Comparison of ENCODE assay signal across 20 mouse cellular contexts in genomic region chr6:108507337-108507736, GRCm38 (mm10).
DNase-seq lines count a peak whose midpoint lies in the region; ATAC-seq and TF ChIP-seq lines count a peak whose summit lies in the region.
"Had no signal": no experiment of that assay in that cellular context is flagged by ENCODE, and none has a peak within 500 bp of the region (broad histone marks: within the 10 kb centered on the region; RNA-seq: fewer than 3 reads in every experiment).

No protein-coding gene starts in this region.

- no peak for TF ChIP-seq CTCF in liver, postnatal 0 days (IDR thresholded peaks at IDR 0.05; ENCODE audit: low read depth)

- H3K9ac ChIP-seq in liver, postnatal 0 days (replicated peaks), result no peak overlapping the region
- no peak overlapping the region for H3K9ac ChIP-seq in liver, embryonic 11.5 days (ENCODE audit: low read depth, low read length)
- H3K9ac ChIP-seq: forebrain, embryonic 12.5 days; heart, embryonic 12.5 days; hindbrain, embryonic 14.5 days; liver, embryonic 15.5 days; neural tube, embryonic 15.5 days had no signal

- H3K27ac ChIP-seq in liver, postnatal 0 days (ENCODE audit: low read depth), result peak overlapping the region; percentile 13; the same call in 1 of the 2 replicates
- no peak overlapping the region for H3K27ac ChIP-seq in liver, embryonic 11.5 days (ENCODE audit: low read depth, low read length)
- H3K27ac ChIP-seq: forebrain, embryonic 12.5 days; hindbrain, embryonic 14.5 days; liver, embryonic 15.5 days; neural tube, embryonic 15.5 days had no signal

- no peak overlapping the region for H3K4me2 ChIP-seq in liver, postnatal 0 days (ENCODE audit: low read depth, low read length)
- no peak overlapping the region for H3K4me2 ChIP-seq in liver, embryonic 11.5 days
- H3K4me2 ChIP-seq: forebrain, embryonic 12.5 days; heart, embryonic 12.5 days; hindbrain, embryonic 14.5 days; liver, embryonic 15.5 days; neural tube, embryonic 15.5 days had no signal

- peak; percentile 43; the same call in 1 of the 2 replicates for ATAC-seq in liver, postnatal 0 days
- no peak for ATAC-seq in liver, embryonic 11.5 days (replicated peaks; ENCODE audit: low FRiP score)
- ATAC-seq: midbrain, embryonic 16.5 days had no signal

- peaks cover 27% of the 10 kb centered on the region for H3K4me1 ChIP-seq in liver, postnatal 0 days (ENCODE audit: insufficient read depth)
- no peaks in the 10 kb centered on the region for H3K4me1 ChIP-seq in liver, embryonic 11.5 days (replicated peaks; ENCODE audit: control insufficient read depth, insufficient read depth, low read length)
- H3K4me1 ChIP-seq: forebrain, embryonic 12.5 days; neural tube, embryonic 15.5 days had no signal

- WGBS in liver, postnatal 0 days (ENCODE audit: insufficient replicate concordance), result 80% methylated on average over 3 of the region's 3 CpGs
- WGBS in liver, embryonic 11.5 days, result 88% methylated on average over 3 of the region's 3 CpGs

- DNase-seq in liver, postnatal 0 days, result no peak
- DNase-seq in liver, embryonic 11.5 days (ENCODE audit: low spot score), result no peak
- peak; percentile 50 for DNase-seq in urinary bladder, postnatal 14 days (ENCODE audit: low spot score)
- DNase-seq in urinary bladder, postnatal 36 days (ENCODE audit: low spot score in 2 of 2), result no peak
- DNase-seq in lung, postnatal 36 days, result peak; percentile 70
- DNase-seq in cerebellum, adult 18-20 months, result no peak
- DNase-seq in heart, postnatal 10 days, result no peak
- DNase-seq: adrenal gland, postnatal 14 days; cerebellum, adult 11-12 months; cerebellum, postnatal 25 days; embryo, embryonic 11 days; heart, adult 11 months; heart, postnatal 36 days; kidney, adult 11 months had no signal

- H3K36me3 ChIP-seq in liver, postnatal 0 days (replicated peaks; ENCODE audit: insufficient read depth, low read length), result no peaks in the 10 kb centered on the region
- no peaks in the 10 kb centered on the region for H3K36me3 ChIP-seq in liver, embryonic 11.5 days (ENCODE audit: control insufficient read depth, insufficient read depth, low read length)
- H3K36me3 ChIP-seq: forebrain, embryonic 12.5 days; liver, embryonic 15.5 days; neural tube, embryonic 15.5 days had no signal

- no peak overlapping the region for H3K4me3 ChIP-seq in liver, postnatal 0 days (ENCODE audit: low read depth, low read length)
- no peak overlapping the region for H3K4me3 ChIP-seq in liver, embryonic 11.5 days (ENCODE audit: low read depth, low read length)
- H3K4me3 ChIP-seq: forebrain, embryonic 12.5 days; heart, embryonic 12.5 days; liver, embryonic 15.5 days; neural tube, embryonic 15.5 days had no signal

- no peak for TF ChIP-seq EP300 in liver, postnatal 0 days (IDR thresholded peaks at IDR 0.05; ENCODE audit: low read depth)

- no peaks in the 10 kb centered on the region for H3K9me3 ChIP-seq in liver, postnatal 0 days (ENCODE audit: low read length)
- no peaks in the 10 kb centered on the region for H3K9me3 ChIP-seq in liver, embryonic 11.5 days (ENCODE audit: control insufficient read depth, low read length)
- H3K9me3 ChIP-seq: forebrain, embryonic 12.5 days; heart, embryonic 12.5 days; liver, embryonic 15.5 days; neural tube, embryonic 15.5 days had no signal

- no peaks in the 10 kb centered on the region for H3K27me3 ChIP-seq in liver, postnatal 0 days (ENCODE audit: insufficient read depth, low read length)
- no peaks in the 10 kb centered on the region for H3K27me3 ChIP-seq in liver, embryonic 11.5 days (replicated peaks; ENCODE audit: control insufficient read depth, insufficient read depth, low read length)
- H3K27me3 ChIP-seq: forebrain, embryonic 12.5 days; heart, embryonic 12.5 days; liver, embryonic 15.5 days; neural tube, embryonic 15.5 days had no signal

- intact Hi-C loops in heart, postnatal 10 days (cut with DNase I), result loop anchor here (5.0 kb wide), 2 partner anchors 80 to 205 kb away; no protein-coding TSS in a partner anchor

Comparison
In these comparisons a context has a peak if more than half of its experiments do, and no peak if none do; other contexts are left out.
1. DNase-seq: peak in urinary bladder, postnatal 14 days (single experiment) and lung, postnatal 36 days (single experiment); none in liver, postnatal 0 days (single experiment), liver, embryonic 11.5 days (single experiment), urinary bladder, postnatal 36 days (0 of 2), cerebellum, adult 18-20 months (0 of 2) and heart, postnatal 10 days (0 of 2).